Mouse (Mus musculus): ENCODE measurements around the gene Pcbd1. TPM values are rescaled to one million over a fixed set of nuclear protein-coding genes. Genes with fewer than 3 reads are reported as not detected.
A peak's percentile ranks its signal among the peaks of the same experiment; 100 is the strongest.

Pcbd1 gene
- 10 to 100 TPM; 10.2 to 11.4 TPM for total RNA-seq (2021)
- long read RNA-seq, experiment 1, transcript Pcbd1-201 (4 exons, 789 nt) = major isoform, 5 of 6 reads
- long read RNA-seq, experiment 1, partial matches to known transcripts = 1 of 6 reads
- long read RNA-seq, experiment 1, other reads (novel, unspliced or antisense) = 0 of 6 reads
- long read RNA-seq, experiment 2, partial matches to known transcripts = 0 of 1 reads
- long read RNA-seq, experiment 2, other reads (novel, unspliced or antisense) = 0 of 1 reads

GRCm38 (mm10) chr10:61089170-61090142 lies at the start of gene Pcbd1:
Gene Pcbd1, plus strand, starts transcription at chr10:61089331.
- DNase-seq (ENCODE audit: low spot score in 2 of 2) = no peak

- DNase-seq (ENCODE audit: low spot score in 2 of 2) = no peak
Observed at GRCm38 (mm10) chr10:61039657-61040056, 49.5 kb upstream of the Pcbd1 start.

GRCm38 (mm10) chr10:61045081-61045480 lies 44.0 kb upstream of the Pcbd1 start:
- DNase-seq (ENCODE audit: low spot score in 2 of 2) = no peak

DNA sequence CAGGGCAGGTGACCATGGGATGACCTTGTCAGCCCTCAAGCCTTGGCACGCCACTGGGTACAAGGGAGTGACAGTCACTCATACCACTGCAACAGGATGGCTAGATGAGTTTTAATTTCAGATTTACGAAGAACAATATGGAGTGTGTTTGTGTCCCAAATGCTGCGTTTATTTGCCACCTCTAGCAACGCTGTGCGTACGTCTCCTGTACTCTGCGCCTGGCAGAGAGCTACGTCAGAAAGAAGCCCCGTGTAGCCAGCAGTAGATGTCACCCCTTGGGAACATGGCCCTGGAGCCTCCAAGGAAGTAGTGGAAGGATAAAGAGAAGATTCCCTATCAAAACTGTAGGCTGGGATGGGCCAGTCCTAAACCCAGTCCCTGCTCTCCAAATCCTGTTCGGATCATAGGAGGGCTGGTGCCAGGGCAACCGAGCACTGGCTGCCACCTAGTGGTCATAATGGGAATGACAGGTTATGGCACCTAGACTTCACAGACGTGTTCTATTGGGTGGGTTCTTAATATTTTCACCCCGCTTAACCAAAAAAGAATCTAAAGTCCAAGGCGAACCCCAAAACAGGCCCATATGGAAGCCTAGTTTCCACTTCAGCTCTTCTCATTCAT lies 37.0 kb upstream of the Pcbd1 start:
- peak; percentile 64 to 83 for DNase-seq (ENCODE audit: low spot score in 2 of 2)

GRCm38 (mm10) chr10:61056661-61057060 lies 32.5 kb upstream of the Pcbd1 start:
- DNase-seq (ENCODE audit: low spot score in 2 of 2) = no peak

DNA sequence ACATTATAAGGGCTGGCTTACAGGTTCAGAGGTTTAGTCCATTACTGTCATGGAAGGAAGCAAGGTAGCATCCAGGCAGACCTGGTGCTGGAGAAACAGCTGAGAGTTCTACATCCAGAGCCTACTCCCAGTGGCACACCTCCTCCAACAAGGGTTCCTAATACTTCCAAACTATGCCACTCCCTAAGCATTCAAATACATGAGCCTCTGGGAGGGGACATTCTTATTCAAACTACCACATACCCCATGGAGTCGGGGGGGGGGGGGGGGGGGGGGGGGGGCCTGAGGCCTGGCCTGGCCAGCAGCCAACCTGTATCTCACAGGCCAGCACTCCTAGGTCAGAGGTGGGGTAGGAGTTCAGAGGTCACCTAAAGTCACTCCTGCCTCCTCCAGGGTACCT lies 30.0 kb upstream of the Pcbd1 start:
- DNase-seq (ENCODE audit: low spot score in 2 of 2) = no peak

DNA sequence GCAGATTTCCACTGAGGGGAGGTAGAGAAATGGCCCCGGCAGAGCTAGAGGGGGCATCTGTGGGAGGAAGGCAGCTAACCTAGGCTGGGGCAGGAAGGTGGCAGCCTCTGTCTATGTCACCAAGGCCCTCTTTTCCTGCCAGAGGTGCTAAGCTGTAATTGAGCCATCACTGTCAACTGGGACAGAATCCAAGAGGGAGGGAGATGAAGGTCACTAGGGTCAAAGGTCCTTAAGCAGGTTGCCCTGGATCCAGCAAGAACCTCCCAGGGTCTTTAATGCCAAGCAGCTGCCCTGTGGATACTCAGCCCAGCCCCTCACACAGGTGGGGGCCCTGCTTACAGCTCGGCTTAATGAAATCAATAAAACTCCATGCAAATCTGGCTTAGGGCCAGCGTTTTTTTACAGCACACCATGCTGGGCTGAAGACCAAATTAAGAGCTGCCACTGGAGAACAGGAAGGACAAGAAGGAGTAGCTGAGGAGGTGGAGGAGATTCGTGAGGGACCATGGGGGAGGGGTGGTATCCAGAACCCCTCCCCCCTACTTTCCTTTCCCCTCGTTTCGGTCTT lies 29.5 kb upstream of the Pcbd1 start:
- no peak for DNase-seq (ENCODE audit: low spot score in 2 of 2)

- DNase-seq (ENCODE audit: low spot score in 2 of 2) = no peak
Observed at GRCm38 (mm10) chr10:61063271-61063864, 25.8 kb upstream of the Pcbd1 start.

DNA sequence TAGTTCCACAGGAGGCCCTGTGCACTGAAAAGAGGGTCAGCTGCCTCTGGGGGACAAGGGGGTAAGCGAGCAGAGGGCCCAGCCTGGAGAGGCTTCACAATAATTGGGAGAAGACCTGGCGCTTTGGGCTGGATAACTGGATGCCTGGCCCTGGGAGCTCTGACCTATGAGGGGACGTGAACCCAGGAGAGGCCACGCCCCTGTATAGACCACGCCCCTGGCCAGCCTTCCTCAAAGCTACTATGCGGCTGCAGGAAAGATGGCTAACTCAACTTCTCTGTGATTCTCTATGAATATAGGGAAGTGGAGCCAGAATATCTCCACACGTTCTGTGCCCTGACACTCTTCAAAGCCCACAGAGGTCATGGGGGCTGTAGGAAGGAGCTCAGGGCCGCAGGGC lies 24.5 kb upstream of the Pcbd1 start:
- no peak for DNase-seq (ENCODE audit: low spot score in 2 of 2)

DNA sequence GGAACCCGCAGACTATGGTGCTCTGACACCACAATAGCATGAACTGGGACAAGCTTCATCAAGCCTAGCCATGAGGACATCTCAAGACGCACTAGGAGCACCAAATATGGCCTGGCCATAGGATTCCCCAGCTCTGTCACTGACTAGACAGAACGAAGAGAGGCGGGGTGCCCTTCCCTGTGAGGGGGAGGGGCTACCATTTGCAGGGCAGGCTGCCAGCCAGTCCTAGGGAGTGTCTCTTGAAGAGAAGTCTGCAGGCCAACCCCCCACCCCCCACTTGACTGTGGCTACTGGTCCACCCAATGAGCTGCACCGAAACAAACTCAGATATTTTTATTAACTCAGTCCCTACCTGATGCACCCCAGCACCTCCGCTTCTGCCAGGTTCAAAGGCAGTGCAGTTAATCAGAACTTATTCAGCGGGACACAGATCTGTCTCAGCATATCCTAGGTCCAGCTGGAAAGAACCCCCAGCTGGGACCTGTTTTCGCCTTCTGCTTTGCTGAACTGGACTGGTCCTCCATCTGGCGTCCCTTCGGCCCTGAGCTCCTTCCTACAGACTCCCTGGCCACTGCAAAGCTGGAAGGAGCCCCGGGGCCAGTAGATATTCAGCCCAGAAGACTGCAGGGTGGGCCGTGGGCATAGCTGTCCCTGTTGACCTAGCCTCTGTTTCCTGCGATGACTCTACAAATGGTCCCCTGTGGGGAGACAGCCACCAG lies 23.7 kb upstream of the Pcbd1 start:
- no peak for DNase-seq (ENCODE audit: low spot score in 2 of 2)

- DNase-seq (ENCODE audit: low spot score in 2 of 2) = peak; percentile 52 to 65
Observed at GRCm38 (mm10) chr10:61068436-61069192, 20.5 kb upstream of the Pcbd1 start.

DNA sequence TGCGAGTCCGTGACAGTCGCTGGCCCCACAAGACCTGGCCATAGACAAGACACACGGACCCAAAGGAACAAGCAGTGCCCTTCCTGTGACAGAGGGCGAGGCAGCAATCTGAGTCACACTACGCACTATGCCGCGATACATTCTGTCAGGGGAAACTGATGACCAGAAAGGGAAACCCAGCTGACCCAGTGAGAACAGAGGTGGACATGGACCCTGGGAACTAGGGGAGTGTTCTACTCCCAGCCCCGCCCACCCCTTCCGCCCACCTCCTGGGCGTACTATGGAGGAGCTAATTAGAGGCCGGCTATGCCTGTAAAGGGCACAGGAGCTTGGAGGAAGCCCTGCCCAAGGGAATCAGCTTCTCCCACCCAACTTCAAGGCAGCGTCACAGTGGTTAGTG lies 19.9 kb upstream of the Pcbd1 start:
- DNase-seq (ENCODE audit: low spot score in 2 of 2) = no peak

DNA sequence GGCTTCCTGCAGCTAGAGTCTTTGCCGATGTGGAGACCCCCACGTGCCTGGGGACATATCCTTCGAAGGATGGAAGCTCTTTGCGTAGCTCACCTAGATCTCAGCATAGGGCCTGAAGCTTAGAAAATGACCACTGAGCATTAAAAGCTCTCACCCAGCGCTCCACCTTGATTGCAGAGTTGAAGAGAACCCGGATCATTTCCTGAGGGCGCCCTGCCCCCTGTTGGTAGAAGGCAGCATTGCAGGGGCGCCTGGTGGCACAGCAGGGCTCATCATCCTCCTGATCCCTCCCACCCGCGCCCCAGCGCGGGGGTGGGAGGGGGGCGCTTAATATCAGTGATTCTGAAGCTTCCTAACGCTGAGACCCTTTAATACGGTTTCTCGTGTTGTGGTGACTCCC lies 16.8 kb upstream of the Pcbd1 start:
- peak; percentile 47 to 65 for DNase-seq (ENCODE audit: low spot score in 2 of 2)

- DNase-seq (ENCODE audit: low spot score in 2 of 2) = no peak
Observed at GRCm38 (mm10) chr10:61074643-61075042, 14.5 kb upstream of the Pcbd1 start.

DNA sequence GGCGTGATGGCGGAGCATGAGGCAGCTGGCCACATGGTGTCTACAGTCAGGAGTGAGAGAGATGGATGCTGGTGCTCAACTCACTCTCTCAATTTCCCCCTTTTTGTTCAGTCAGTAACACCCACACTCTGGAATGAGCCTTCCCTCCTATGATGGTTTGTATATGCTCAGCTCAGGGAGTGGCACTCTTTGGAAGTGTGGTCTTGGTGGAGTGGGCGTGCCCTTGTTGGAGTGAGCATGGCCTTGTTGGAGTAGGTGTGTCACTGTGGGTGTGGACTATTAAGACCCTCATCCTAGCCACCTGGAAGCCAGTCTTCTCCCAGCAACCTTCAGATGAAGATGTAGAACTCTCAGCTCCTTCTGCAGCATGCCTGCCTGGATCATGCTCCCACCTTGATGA lies 13.5 kb upstream of the Pcbd1 start:
- no peak for DNase-seq (ENCODE audit: low spot score in 2 of 2)

DNA sequence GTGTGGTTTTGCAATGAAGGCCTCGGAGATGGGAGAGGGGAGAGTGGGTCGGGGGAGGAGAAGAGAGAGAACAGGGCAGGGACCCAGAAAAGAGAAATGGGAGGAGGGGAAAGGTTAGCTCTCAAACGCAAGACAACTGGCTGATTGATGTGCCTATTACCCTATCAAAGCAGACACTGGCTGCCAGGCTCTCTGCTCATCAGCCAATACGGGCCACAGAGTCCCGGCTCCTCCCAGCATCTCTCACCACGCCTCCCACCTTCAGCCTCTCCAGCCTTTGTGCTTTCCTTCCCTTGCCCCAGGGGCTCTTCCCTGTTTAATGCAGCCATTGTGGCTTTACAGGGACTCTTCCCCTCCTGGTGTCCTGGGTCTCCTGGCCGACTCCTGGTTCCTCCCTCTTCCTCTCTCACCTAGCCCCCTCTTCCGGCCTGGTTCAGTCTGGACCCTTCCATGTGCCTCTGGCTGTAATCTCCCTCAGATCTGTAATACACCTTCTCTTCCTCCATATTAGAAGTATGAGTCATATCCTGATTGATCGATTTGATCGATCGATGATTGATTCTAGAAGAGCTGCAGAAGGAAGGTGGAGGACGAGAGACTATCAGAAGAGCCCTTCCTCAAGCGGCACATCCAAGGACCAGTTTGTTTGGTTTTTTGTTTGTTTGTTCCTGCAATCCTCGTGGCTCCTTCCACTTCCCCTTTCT lies 8.8 kb upstream of the Pcbd1 start:
- DNase-seq (ENCODE audit: low spot score in 2 of 2) = no peak

- no peak for DNase-seq (ENCODE audit: low spot score in 2 of 2)
Observed at GRCm38 (mm10) chr10:61080931-61081255, 8.2 kb upstream of the Pcbd1 start.

GRCm38 (mm10) chr10:61085364-61085763 lies 3.8 kb upstream of the Pcbd1 start:
- DNase-seq (ENCODE audit: low spot score in 2 of 2) = no peak

GRCm38 (mm10) chr10:61086502-61086901 lies 2.6 kb upstream of the Pcbd1 start:
- DNase-seq (ENCODE audit: low spot score in 2 of 2) = no peak

Data from left cerebral cortex, adult 18-20 months (tissue).